ENCODE assay signal across 24 mouse cellular contexts in the genomic region with DNA sequence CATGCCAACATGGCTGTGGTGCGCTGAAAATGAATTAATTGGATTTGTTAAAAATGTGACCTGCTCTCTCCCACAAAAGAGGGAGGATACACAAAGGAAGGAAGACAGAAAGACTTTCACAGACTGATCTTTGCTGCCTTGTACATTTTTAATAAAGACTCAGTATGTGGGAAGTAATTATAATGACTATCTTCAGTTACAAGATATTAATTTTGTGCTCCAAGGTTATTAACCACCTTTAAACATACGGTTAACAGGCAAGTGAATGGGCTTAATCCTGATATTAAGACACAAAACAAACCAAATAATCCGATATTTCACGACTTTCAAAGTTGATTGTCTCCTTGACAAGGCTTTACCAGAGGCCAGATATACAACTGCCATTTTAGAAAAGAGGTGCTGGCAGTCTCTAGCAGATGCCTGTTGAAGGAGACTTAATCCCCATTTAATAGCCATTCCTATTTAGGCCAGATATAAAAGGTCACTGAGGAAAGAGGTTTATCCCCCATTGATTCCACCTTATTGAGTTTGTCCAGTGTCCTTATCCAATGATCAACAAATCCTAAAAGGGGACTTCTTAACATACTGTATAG.
DNase-seq lines count a peak whose midpoint lies in the region; ATAC-seq and TF ChIP-seq lines count a peak whose summit lies in the region.
"Had no signal": no experiment of that assay in that cellular context is flagged by ENCODE, and none has a peak within 500 bp of the region (broad histone marks: within the 10 kb centered on the region; RNA-seq: fewer than 3 reads in every experiment).

No protein-coding gene starts in this region.

- H3K27ac ChIP-seq in hindbrain, embryonic 14.5 days: peak overlapping the region; percentile 56
- H3K27ac ChIP-seq in hindbrain, embryonic 10.5 days: no peak overlapping the region
- no peak overlapping the region for H3K27ac ChIP-seq in forebrain, embryonic 12.5 days
- H3K27ac ChIP-seq in forebrain, postnatal 0 days (ENCODE audit: low read depth, low read length): no peak overlapping the region
- H3K27ac ChIP-seq in midbrain, postnatal 0 days (ENCODE audit: low read depth, low read length): 0 out of 2 replicates have a peak overlapping the region, but pooled peaks have one; percentile 6
- H3K27ac ChIP-seq in intestine, embryonic 15.5 days: no peak overlapping the region
- H3K27ac ChIP-seq: embryonic facial prominence, embryonic 10.5 days; heart, adult 2 months; heart, embryonic 13.5 days; hindbrain, postnatal 0 days; liver, embryonic 13.5 days; neural tube, embryonic 12.5 days had no signal

- H3K27me3 ChIP-seq in hindbrain, embryonic 14.5 days (ENCODE audit: control insufficient read depth, insufficient read depth, low read length): no peaks in the 10 kb centered on the region
- H3K27me3 ChIP-seq in hindbrain, embryonic 10.5 days (ENCODE audit: insufficient read depth, poor library complexity, severe bottlenecking): 0 out of 2 replicates have a peak, but pooled peaks cover 7% of the 10 kb centered on the region
- H3K27me3 ChIP-seq in forebrain, embryonic 12.5 days: peaks cover 10% of the 10 kb centered on the region
- H3K27me3 ChIP-seq in forebrain, postnatal 0 days (ENCODE audit: insufficient read depth, low read length): no peaks in the 10 kb centered on the region
- H3K27me3 ChIP-seq in midbrain, postnatal 0 days (ENCODE audit: insufficient read depth, low read length): 0 out of 2 replicates have a peak, but pooled peaks cover 3% of the 10 kb centered on the region
- no peaks in the 10 kb centered on the region for H3K27me3 ChIP-seq in intestine, embryonic 15.5 days (replicated peaks)
- H3K27me3 ChIP-seq: heart, embryonic 13.5 days; liver, embryonic 13.5 days; neural tube, embryonic 12.5 days had no signal

- 0 out of 2 replicates have a peak overlapping the region, but pooled peaks have one; percentile 4 for H3K4me2 ChIP-seq in hindbrain, embryonic 14.5 days (replicated peaks)
- peak overlapping the region; percentile 13; the same call in 1 of the 2 replicates for H3K4me2 ChIP-seq in forebrain, embryonic 12.5 days
- H3K4me2 ChIP-seq in forebrain, postnatal 0 days (ENCODE audit: low read depth): peak overlapping the region; percentile 11; the same call in 1 of the 2 replicates
- no peak overlapping the region for H3K4me2 ChIP-seq in midbrain, postnatal 0 days (ENCODE audit: low read depth, low read length, poor library complexity, severe bottlenecking)
- no peak overlapping the region for H3K4me2 ChIP-seq in intestine, embryonic 15.5 days (replicated peaks)
- H3K4me2 ChIP-seq: heart, embryonic 13.5 days; liver, embryonic 13.5 days; lung, embryonic 14.5 days; neural tube, embryonic 12.5 days had no signal

- H3K4me1 ChIP-seq in hindbrain, embryonic 14.5 days (replicated peaks; ENCODE audit: control insufficient read depth, insufficient read depth, low read length): peaks cover 11% of the 10 kb centered on the region
- H3K4me1 ChIP-seq in hindbrain, embryonic 10.5 days (replicated peaks): no peaks in the 10 kb centered on the region
- H3K4me1 ChIP-seq in forebrain, embryonic 12.5 days: peaks cover 17% of the 10 kb centered on the region
- no peaks in the 10 kb centered on the region for H3K4me1 ChIP-seq in forebrain, postnatal 0 days (ENCODE audit: insufficient read depth)
- peaks cover 5% of the 10 kb centered on the region; the same call in 1 of the 2 replicates for H3K4me1 ChIP-seq in midbrain, postnatal 0 days (ENCODE audit: insufficient read depth, low read length)
- no peaks in the 10 kb centered on the region for H3K4me1 ChIP-seq in intestine, embryonic 15.5 days (replicated peaks)
- H3K4me1 ChIP-seq: embryonic facial prominence, embryonic 10.5 days; heart, embryonic 13.5 days; liver, embryonic 13.5 days; neural tube, embryonic 12.5 days had no signal

- no peaks in the 10 kb centered on the region for H3K9me3 ChIP-seq in hindbrain, embryonic 14.5 days (ENCODE audit: control insufficient read depth, low read length)
- H3K9me3 ChIP-seq in hindbrain, embryonic 10.5 days: no peaks in the 10 kb centered on the region
- H3K9me3 ChIP-seq in forebrain, embryonic 12.5 days: no peaks in the 10 kb centered on the region
- H3K9me3 ChIP-seq in forebrain, postnatal 0 days (ENCODE audit: low read length): no peaks in the 10 kb centered on the region
- no peaks in the 10 kb centered on the region for H3K9me3 ChIP-seq in midbrain, postnatal 0 days (ENCODE audit: low read length)
- H3K9me3 ChIP-seq in intestine, embryonic 15.5 days: no peaks in the 10 kb centered on the region
- H3K9me3 ChIP-seq: embryonic facial prominence, embryonic 10.5 days; heart, embryonic 13.5 days; liver, embryonic 13.5 days; neural tube, embryonic 12.5 days had no signal

- no peaks in the 10 kb centered on the region for H3K36me3 ChIP-seq in hindbrain, embryonic 14.5 days (replicated peaks; ENCODE audit: control insufficient read depth, insufficient read depth)
- no peaks in the 10 kb centered on the region for H3K36me3 ChIP-seq in hindbrain, embryonic 10.5 days
- no peaks in the 10 kb centered on the region for H3K36me3 ChIP-seq in forebrain, embryonic 12.5 days (replicated peaks)
- no peaks in the 10 kb centered on the region for H3K36me3 ChIP-seq in forebrain, postnatal 0 days (ENCODE audit: insufficient read depth)
- H3K36me3 ChIP-seq in midbrain, postnatal 0 days (ENCODE audit: insufficient read depth, low read length): no peaks in the 10 kb centered on the region
- no peaks in the 10 kb centered on the region for H3K36me3 ChIP-seq in intestine, embryonic 15.5 days
- H3K36me3 ChIP-seq: embryonic facial prominence, embryonic 10.5 days; liver, embryonic 13.5 days; neural tube, embryonic 12.5 days had no signal

- H3K9ac ChIP-seq in hindbrain, embryonic 14.5 days: no peak overlapping the region
- H3K9ac ChIP-seq in forebrain, embryonic 12.5 days: no peak overlapping the region
- no peak overlapping the region for H3K9ac ChIP-seq in forebrain, postnatal 0 days
- no peak overlapping the region for H3K9ac ChIP-seq in midbrain, postnatal 0 days (replicated peaks; ENCODE audit: low read length, poor library complexity, severe bottlenecking)
- no peak overlapping the region for H3K9ac ChIP-seq in intestine, embryonic 15.5 days
- H3K9ac ChIP-seq: heart, embryonic 13.5 days; liver, embryonic 13.5 days; lung, embryonic 14.5 days; neural tube, embryonic 12.5 days had no signal

- no peak for ATAC-seq in hindbrain, embryonic 14.5 days (ENCODE audit: low FRiP score)
- ATAC-seq in forebrain, embryonic 12.5 days (ENCODE audit: low FRiP score): no peak
- ATAC-seq in forebrain, postnatal 0 days: no peak
- no peak for ATAC-seq in midbrain, postnatal 0 days (ENCODE audit: low FRiP score)
- no peak for ATAC-seq in intestine, embryonic 15.5 days
- ATAC-seq: CD4-positive, CD25-positive, alpha-beta regulatory T cell, adult 4 months; intestine, postnatal 0 days had no signal

- H3K4me3 ChIP-seq in hindbrain, embryonic 14.5 days (replicated peaks; ENCODE audit: low read length): no peak overlapping the region
- H3K4me3 ChIP-seq in hindbrain, embryonic 10.5 days: no peak overlapping the region
- no peak overlapping the region for H3K4me3 ChIP-seq in forebrain, embryonic 12.5 days (replicated peaks)
- H3K4me3 ChIP-seq in forebrain, postnatal 0 days (ENCODE audit: low read depth, low read length): no peak overlapping the region
- no peak overlapping the region for H3K4me3 ChIP-seq in midbrain, postnatal 0 days (ENCODE audit: low read depth, low read length)
- H3K4me3 ChIP-seq in intestine, embryonic 15.5 days (replicated peaks): no peak overlapping the region
- H3K4me3 ChIP-seq: embryonic facial prominence, embryonic 10.5 days; heart, adult 2 months; heart, embryonic 13.5 days; liver, embryonic 13.5 days; neural tube, embryonic 12.5 days had no signal

- TF ChIP-seq CTCF in forebrain, postnatal 0 days (IDR thresholded peaks at IDR 0.05; ENCODE audit: low read depth): no peak
- TF ChIP-seq CTCF in midbrain, postnatal 0 days (IDR thresholded peaks at IDR 0.05): no peak

- no peak for DNase-seq in hindbrain, embryonic 14.5 days (ENCODE audit: low spot score)
- DNase-seq in hindbrain, embryonic 10.5 days (ENCODE audit: low spot score): no peak
- DNase-seq in forebrain, postnatal 0 days: no peak
- no peak for DNase-seq in midbrain, postnatal 0 days (ENCODE audit: low spot score)
- DNase-seq in kidney, adult 8-10 months: no peak
- DNase-seq: adrenal gland, postnatal 25 days; cerebellum, adult 9-11 months; gastrocnemius, postnatal 36 days; heart, adult 2 months; heart, postnatal 14 days; kidney, postnatal 4 days; layer of hippocampus, adult 9-11 months; liver, embryonic 13.5 days; lung, embryonic 14.5 days; right cerebral cortex, postnatal 14 days; spleen, adult 18-20 months had no signal

- WGBS in hindbrain, embryonic 14.5 days: 70% methylated on average over 4 of the region's 4 CpGs
- WGBS in hindbrain, embryonic 10.5 days: 89% methylated on average over 4 of the region's 4 CpGs
- WGBS in forebrain, embryonic 12.5 days: 15% methylated on average over 4 of the region's 4 CpGs
- 17% methylated on average over 4 of the region's 4 CpGs for WGBS in forebrain, postnatal 0 days
- 21% methylated on average over 4 of the region's 4 CpGs for WGBS in midbrain, postnatal 0 days
- WGBS in intestine, embryonic 15.5 days: 87% methylated on average over 4 of the region's 4 CpGs

Comparison
In these comparisons a context has a peak if more than half of its experiments do, and no peak if none do; other contexts are left out.
1. H3K27ac ChIP-seq: peak in hindbrain, embryonic 14.5 days (single experiment) and midbrain, postnatal 0 days (single experiment); none in hindbrain, embryonic 10.5 days (single experiment), forebrain, embryonic 12.5 days (single experiment), forebrain, postnatal 0 days (single experiment) and intestine, embryonic 15.5 days (single experiment).
2. H3K4me2 ChIP-seq: peak in hindbrain, embryonic 14.5 days (single experiment), forebrain, embryonic 12.5 days (single experiment) and forebrain, postnatal 0 days (single experiment); none in midbrain, postnatal 0 days (single experiment) and intestine, embryonic 15.5 days (single experiment).